Mouse (Mus musculus) small intestine, adult 2 months (tissue): ENCODE results near the gene Plcd4. TPM values are rescaled to one million over a fixed set of nuclear protein-coding genes. Genes with fewer than 3 reads are reported as not detected.
A peak's percentile ranks its signal among the peaks of the same experiment; 100 is the strongest.

Experiments used
- H3K27ac ChIP-seq: fragments of 200-500 bp; 2 replicates; pipeline ENCODE4 v1.5.1; 2012; ENCODE audit warnings: low read depth, low read length, control low read depth, inconsistent platforms; ENCODE audit not compliant: insufficient read depth
- H3K27me3 ChIP-seq: fragments of 200-500 bp; 2 replicates; pipeline ENCODE4 v1.6.1; 2012; ENCODE audit warnings: mild to moderate bottlenecking, moderate library complexity, low read length, inconsistent platforms; ENCODE audit not compliant: control insufficient read depth, insufficient read depth
- H3K36me3 ChIP-seq: fragments of 200-500 bp; 2 replicates; pipeline ENCODE4 v1.6.1; 2012; ENCODE audit warnings: mild to moderate bottlenecking, low read length, control low read depth, inconsistent platforms; ENCODE audit not compliant: control insufficient read depth, insufficient read depth
- H3K4me1 ChIP-seq: fragments of 200-500 bp; 2 replicates; pipeline ENCODE4 v1.6.1; 2012; ENCODE audit warnings: low read length, inconsistent platforms, mixed read lengths; ENCODE audit not compliant: control insufficient read depth, insufficient read depth, insufficient read length
- H3K4me3 ChIP-seq: fragments of 200-500 bp; 2 replicates; pipeline ENCODE4 v1.5.1; 2012; ENCODE audit warnings: low read depth, mild to moderate bottlenecking, control low read depth, inconsistent platforms, low read length, moderate library complexity
- CTCF ChIP-seq: fragments of 200-500 bp; IDR thresholded peaks from 2 replicates; pipeline ENCODE4 v1.5.1; 2012; ENCODE audit warnings: low read depth, mild to moderate bottlenecking, control low read depth, inconsistent platforms, low read length, moderate library complexity, mixed read lengths; ENCODE audit not compliant: insufficient replicate concordance, insufficient read length; ENCODE audit errors: extremely low read depth
- POLR2A ChIP-seq: fragments of 200-500 bp; IDR thresholded peaks from 2 replicates; pipeline ENCODE4 v1.6.1; 2012; ENCODE audit warnings: low read depth, mild to moderate bottlenecking, control low read depth, inconsistent platforms, low read length, moderate library complexity
- WGBS: fragments of 180-500 bp; shearing (Covaris S2); methylation state at CpG from one replicate; pipeline ENCODE4 v1.1.7; 2018; 5-methylcytosine and 5-hydroxymethylcytosine counted together
- polyA plus RNA-seq: library from polyadenylated mRNA; depleted of rRNA; stranded (reverse); fragments of >200 nt; gene quantifications from 2 replicates; pipeline ENCODE4 v1.2.3, GENCODE M21; 2012

Plcd4 gene
- polyA plus RNA-seq, 1 experiment = not detected

GRCm38 (mm10) chr1:74569739-74570719 lies 27.3 kb downstream of the Plcd4 start:
- TF ChIP-seq POLR2A (no peak), CTCF (no peak)
- no peak overlapping the region for H3K27ac ChIP-seq
- no peak overlapping the region for H3K4me3 ChIP-seq
- 92% methylated on average over 29 of the region's 29 CpGs for WGBS
- peaks cover 71% of the 10 kb centered on the region for H3K36me3 ChIP-seq
- no peaks in the 10 kb centered on the region for H3K27me3 ChIP-seq
- no peaks in the 10 kb centered on the region for H3K4me1 ChIP-seq

- 88% methylated on average over 3 of the region's 3 CpGs for WGBS
- no peak overlapping the region for H3K4me3 ChIP-seq
- no peaks in the 10 kb centered on the region for H3K27me3 ChIP-seq
- H3K36me3 ChIP-seq = peaks cover 30% of the 10 kb centered on the region
- H3K27ac ChIP-seq = no peak overlapping the region
- peaks cover 2% of the 10 kb centered on the region; the same call in 1 of the 2 replicates for H3K4me1 ChIP-seq
- TF ChIP-seq POLR2A (no peak), CTCF (no peak)
Measured at GRCm38 (mm10) chr1:74582621-74583020, 39.9 kb downstream of the Plcd4 start.

DNA sequence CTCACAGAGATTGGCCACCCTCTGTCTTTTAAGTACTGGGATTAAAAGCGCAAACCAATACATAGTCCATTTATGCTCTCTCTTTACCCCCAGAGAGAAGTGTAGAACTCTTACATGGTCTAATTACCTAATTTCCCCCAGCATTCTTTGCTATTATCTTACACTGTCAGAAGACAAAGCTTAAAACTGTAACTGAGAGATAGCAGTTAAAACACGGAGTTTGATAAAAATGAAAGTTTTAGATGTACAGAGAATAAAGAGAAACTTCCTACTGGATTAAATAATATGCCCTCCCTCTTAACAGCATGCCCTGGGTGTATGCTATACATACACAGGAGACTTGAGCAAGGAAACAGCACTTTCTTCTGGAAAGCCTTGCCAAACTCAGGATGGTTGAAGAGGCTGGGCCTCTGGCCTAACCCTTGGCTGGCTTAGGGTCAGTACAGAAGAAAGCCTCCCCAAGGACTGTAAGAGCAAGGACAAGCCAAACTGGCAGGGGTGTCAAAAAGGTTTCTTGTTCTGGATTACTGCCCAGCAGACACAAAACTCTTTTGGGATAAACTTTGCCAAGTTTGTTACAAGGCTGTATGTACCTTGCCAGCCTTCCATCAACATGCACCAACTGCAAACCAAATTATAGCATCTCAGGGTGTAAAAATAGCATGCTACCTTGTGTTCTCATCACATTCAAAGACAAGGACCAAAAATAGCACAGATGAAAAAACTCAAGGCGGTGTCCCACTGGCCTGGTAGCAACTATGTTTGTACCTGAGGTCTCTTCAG lies 42.1 kb downstream of the Plcd4 start:
- peaks cover 2% of the 10 kb centered on the region; the same call in 1 of the 2 replicates for H3K4me1 ChIP-seq
- H3K27ac ChIP-seq = no peak overlapping the region
- TF ChIP-seq POLR2A (no peak), CTCF (no peak)
- 92% methylated on average over 3 of the region's 3 CpGs for WGBS
- no peaks in the 10 kb centered on the region for H3K27me3 ChIP-seq
- no peak overlapping the region for H3K4me3 ChIP-seq
- H3K36me3 ChIP-seq = peaks cover 14% of the 10 kb centered on the region

GRCm38 (mm10) chr1:74587233-74587772 lies 44.6 kb downstream of the Plcd4 start:
- Histone ChIP-seq H3K27me3 (no peaks in the 10 kb centered on the region), H3K27ac (peak overlapping the region; percentile 57), H3K36me3 (peaks cover 17% of the 10 kb centered on the region), H3K4me1 (peaks cover 2% of the 10 kb centered on the region; the same call in 1 of the 2 replicates), H3K4me3 (peak overlapping the region; percentile 90)
- no peak for TF ChIP-seq CTCF
- TF ChIP-seq POLR2A = no peak
- WGBS = 2% methylated on average over 24 of the region's 24 CpGs

GRCm38 (mm10) chr1:74587773-74588445 lies 45.2 kb downstream of the Plcd4 start, which contains the start of the genes Zfp142 and Bcs1l:
Gene Zfp142 (minus strand): TSS chr1:74588246.
Gene Bcs1l (plus strand): TSS chr1:74588289.
- H3K27me3 ChIP-seq = no peaks in the 10 kb centered on the region
- peak within 1 kb of the TSS; percentile 57 for H3K27ac ChIP-seq
- peaks cover 2% of the 10 kb centered on the region; the same call in 1 of the 2 replicates for H3K4me1 ChIP-seq
- WGBS = under 1% methylated on average over 48 of the region's 48 CpGs
- TF ChIP-seq POLR2A (peak; percentile 39), CTCF (no peak)
- peak within 1 kb of the TSS; percentile 90 for H3K4me3 ChIP-seq
- H3K36me3 ChIP-seq = peaks cover 14% of the 10 kb centered on the region

- Histone ChIP-seq H3K27me3 (no peaks in the 10 kb centered on the region), H3K27ac (no peak overlapping the region), H3K36me3 (peaks cover 43% of the 10 kb centered on the region), H3K4me1 (no peaks in the 10 kb centered on the region), H3K4me3 (no peak overlapping the region)
- 69% methylated on average over 8 of the region's 8 CpGs for WGBS
- TF ChIP-seq POLR2A (no peak), CTCF (no peak)
Measured at GRCm38 (mm10) chr1:74594434-74594833, 51.7 kb downstream of the Plcd4 start.
